Mouse (Mus musculus): ENCODE data around the gene Tmem128. TPM values are rescaled to one million over a fixed set of nuclear protein-coding genes. Genes with fewer than 3 reads are reported as not detected.

Gene Tmem128
- total RNA-seq (2014; fragmentation: Nextera tagmentation) (35.4 and 43.3 TPM in 2 replicates), total RNA-seq (2017) (16.2 and 28.8 TPM in 2 replicates)

- ATAC-seq (replicated peaks; ENCODE audit: low FRiP score, low TSS enrichment, poor library complexity, severe bottlenecking): peak; percentile 92
Measured at GRCm38 (mm10) chr5:38260107-38260682, at the start of gene Tmem128. Gene Tmem128, plus strand, starts transcription at chr5:38260185.

- 0 out of 2 replicates have a peak, but pooled peaks have one; percentile 34 for ATAC-seq (replicated peaks; ENCODE audit: low FRiP score, low TSS enrichment, poor library complexity, severe bottlenecking)
Measured at GRCm38 (mm10) chr5:38211691-38212090, 48.3 kb upstream of the Tmem128 start.

- ATAC-seq (replicated peaks; ENCODE audit: low FRiP score, low TSS enrichment, poor library complexity, severe bottlenecking): no peak
Measured at GRCm38 (mm10) chr5:38213009-38213408, 47.0 kb upstream of the Tmem128 start.

- ATAC-seq (replicated peaks; ENCODE audit: low FRiP score, low TSS enrichment, poor library complexity, severe bottlenecking): peak; percentile 54; the same call in 1 of the 2 replicates
Measured at GRCm38 (mm10) chr5:38219771-38220307, 40.1 kb upstream of the Tmem128 start.

GRCm38 (mm10) chr5:38220328-38220912 is 39.6 kb upstream of the Tmem128 start, which contains the start of the genes Zbtb49 and Lyar:
Gene Zbtb49, minus strand, starts transcription at chr5:38220457.
Gene Lyar, plus strand, starts transcription at chr5:38220470.
- peak; percentile 89 for ATAC-seq (replicated peaks; ENCODE audit: low FRiP score, low TSS enrichment, poor library complexity, severe bottlenecking)

GRCm38 (mm10) chr5:38235422-38235821 is 24.6 kb upstream of the Tmem128 start:
- peak; percentile 69 for ATAC-seq (replicated peaks; ENCODE audit: low FRiP score, low TSS enrichment, poor library complexity, severe bottlenecking)

GRCm38 (mm10) chr5:38236627-38237026 is 23.4 kb upstream of the Tmem128 start:
- ATAC-seq (replicated peaks; ENCODE audit: low FRiP score, low TSS enrichment, poor library complexity, severe bottlenecking): no peak

GRCm38 (mm10) chr5:38240727-38241472 is 19.1 kb upstream of the Tmem128 start:
- ATAC-seq (replicated peaks; ENCODE audit: low FRiP score, low TSS enrichment, poor library complexity, severe bottlenecking): no peak

GRCm38 (mm10) chr5:38241473-38241834 is 18.5 kb upstream of the Tmem128 start:
- ATAC-seq (replicated peaks; ENCODE audit: low FRiP score, low TSS enrichment, poor library complexity, severe bottlenecking): no peak

- ATAC-seq (replicated peaks; ENCODE audit: low FRiP score, low TSS enrichment, poor library complexity, severe bottlenecking): no peak
Measured at GRCm38 (mm10) chr5:38241966-38242365, 18.0 kb upstream of the Tmem128 start.

GRCm38 (mm10) chr5:38255195-38255594 is 4.8 kb upstream of the Tmem128 start:
- ATAC-seq (replicated peaks; ENCODE audit: low FRiP score, low TSS enrichment, poor library complexity, severe bottlenecking): no peak

- ATAC-seq (replicated peaks; ENCODE audit: low FRiP score, low TSS enrichment, poor library complexity, severe bottlenecking): 0 out of 2 replicates have a peak, but pooled peaks have one; percentile 25
Measured at GRCm38 (mm10) chr5:38255644-38256043, 4.3 kb upstream of the Tmem128 start.

- ATAC-seq (replicated peaks; ENCODE audit: low FRiP score, low TSS enrichment, poor library complexity, severe bottlenecking): no peak
Measured at GRCm38 (mm10) chr5:38256551-38256950, 3.4 kb upstream of the Tmem128 start.

- no peak for ATAC-seq (replicated peaks; ENCODE audit: low FRiP score, low TSS enrichment, poor library complexity, severe bottlenecking)
Measured at GRCm38 (mm10) chr5:38258034-38258772, 1.8 kb upstream of the Tmem128 start.

- ATAC-seq (replicated peaks; ENCODE audit: low FRiP score, low TSS enrichment, poor library complexity, severe bottlenecking): no peak
Measured at GRCm38 (mm10) chr5:38258773-38259146, 1.2 kb upstream of the Tmem128 start.

- no peak for ATAC-seq (replicated peaks; ENCODE audit: low FRiP score, low TSS enrichment, poor library complexity, severe bottlenecking)
Measured at GRCm38 (mm10) chr5:38259455-38260106, 404 bp upstream of the Tmem128 start.

GRCm38 (mm10) chr5:38270942-38271341 is 11.0 kb downstream of the Tmem128 start:
- no peak for ATAC-seq (replicated peaks; ENCODE audit: low FRiP score, low TSS enrichment, poor library complexity, severe bottlenecking)

GRCm38 (mm10) chr5:38273831-38274230 is 13.8 kb downstream of the Tmem128 start:
- ATAC-seq (replicated peaks; ENCODE audit: low FRiP score, low TSS enrichment, poor library complexity, severe bottlenecking): 0 out of 2 replicates have a peak, but pooled peaks have one; percentile 10

GRCm38 (mm10) chr5:38275771-38276170 is 15.8 kb downstream of the Tmem128 start, which contains the start of gene Otop1:
Gene Otop1, plus strand, starts transcription at chr5:38275972.
- ATAC-seq (replicated peaks; ENCODE audit: low FRiP score, low TSS enrichment, poor library complexity, severe bottlenecking): no peak

Data from megakaryocyte-erythroid progenitor cell, adult 5-6 weeks (primary cell).